Mouse (Mus musculus): Measurements from ENCODE around the gene Morn4. TPM values are rescaled to one million over a fixed set of nuclear protein-coding genes. Genes with fewer than 3 reads are reported as not detected.

Morn4 gene
- polyA plus RNA-seq, 1 experiment from 2014 or later, result 78.9 TPM

DNA sequence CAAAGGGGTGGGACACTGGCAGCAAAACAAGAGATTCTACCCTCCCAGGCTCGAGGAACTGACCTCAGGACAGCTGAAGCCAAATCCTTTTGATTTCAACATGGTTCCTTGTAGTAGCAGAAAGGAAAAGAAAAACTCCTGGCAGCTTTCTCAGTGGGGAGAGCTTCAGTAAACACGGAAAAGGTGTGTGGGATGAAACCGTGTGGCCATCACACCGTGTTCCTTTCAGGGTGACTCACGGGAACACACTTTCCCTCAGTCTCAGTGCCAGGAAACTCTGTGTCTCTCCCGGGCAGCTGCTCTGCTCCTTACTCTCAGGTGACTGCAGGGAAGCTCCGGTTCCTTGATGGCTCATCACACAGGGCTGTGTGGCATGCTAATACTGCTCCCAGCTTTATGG, 27.7 kb downstream of the Morn4 start:
- Histone ChIP-seq H3K4me1 (ENCODE audit: control insufficient read depth, insufficient read depth, low read length) (no peaks in the 10 kb centered on the region), H3K4me3 (ENCODE audit: low read depth, low read length) (no peak overlapping the region), H3K4me2 (ENCODE audit: low read depth) (no peak overlapping the region), H3K27ac (ENCODE audit: low read depth, low read length) (no peak overlapping the region), H3K27me3 (ENCODE audit: control insufficient read depth, insufficient read depth, low read length) (no peaks in the 10 kb centered on the region), H3K9ac (ENCODE audit: low read length) (no peak overlapping the region), H3K9me3 (ENCODE audit: control insufficient read depth, low read length) (no peaks in the 10 kb centered on the region), H3K36me3 (ENCODE audit: control insufficient read depth, insufficient read depth, low read length) (no peaks in the 10 kb centered on the region)
- no peak for ATAC-seq (ENCODE audit: insufficient read depth, low FRiP score, low TSS enrichment)
- DNase-seq (ENCODE audit: low spot score), result no peak
- 70% methylated on average over 7 of the region's 7 CpGs for WGBS

DNA sequence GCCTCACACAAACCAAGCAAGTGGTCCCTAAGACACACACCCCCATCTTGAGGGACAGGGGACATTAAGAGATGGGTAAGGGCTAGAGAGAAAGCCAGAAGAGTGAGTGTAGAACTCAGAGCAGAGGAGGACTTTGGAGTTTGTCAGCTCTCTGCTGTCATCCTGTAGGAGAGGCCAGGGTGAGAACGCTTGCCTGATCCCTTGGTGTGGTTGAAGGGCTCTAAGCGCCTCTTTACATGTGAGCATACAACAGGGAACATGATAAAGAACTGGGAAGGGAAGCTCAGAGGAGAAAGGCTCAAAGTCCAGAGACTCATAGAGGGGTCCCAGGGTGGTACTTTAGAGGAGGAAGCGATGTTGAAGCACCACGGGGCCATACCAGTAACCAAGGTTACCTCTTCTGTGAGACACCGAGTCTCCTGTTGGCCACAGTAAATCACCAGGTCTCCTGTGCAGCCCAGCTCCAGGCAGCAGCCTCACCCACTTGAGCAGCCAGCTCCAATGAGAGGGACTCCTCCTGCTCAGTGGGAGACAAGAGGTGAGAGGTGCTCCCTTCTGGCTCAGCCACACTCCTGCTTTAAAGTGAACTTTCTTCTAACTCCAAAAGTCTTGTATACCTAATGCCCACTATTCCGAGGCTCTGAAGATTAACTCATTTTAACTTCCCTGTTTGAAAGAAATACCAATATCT, 29.3 kb downstream of the Morn4 start:
- 78% methylated on average over 6 of the region's 6 CpGs for WGBS
- H3K4me2 ChIP-seq (ENCODE audit: low read depth), result no peak overlapping the region
- no peaks in the 10 kb centered on the region for H3K27me3 ChIP-seq (ENCODE audit: control insufficient read depth, insufficient read depth, low read length)
- no peak overlapping the region for H3K27ac ChIP-seq (ENCODE audit: low read depth, low read length)
- no peak overlapping the region for H3K4me3 ChIP-seq (ENCODE audit: low read depth, low read length)
- no peaks in the 10 kb centered on the region for H3K9me3 ChIP-seq (ENCODE audit: control insufficient read depth, low read length)
- no peaks in the 10 kb centered on the region for H3K36me3 ChIP-seq (ENCODE audit: control insufficient read depth, insufficient read depth, low read length)
- DNase-seq (ENCODE audit: low spot score) (no peak), ATAC-seq (ENCODE audit: insufficient read depth, low FRiP score, low TSS enrichment) (no peak)
- H3K4me1 ChIP-seq (ENCODE audit: control insufficient read depth, insufficient read depth, low read length), result no peaks in the 10 kb centered on the region
- H3K9ac ChIP-seq (ENCODE audit: low read length), result no peak overlapping the region

DNA sequence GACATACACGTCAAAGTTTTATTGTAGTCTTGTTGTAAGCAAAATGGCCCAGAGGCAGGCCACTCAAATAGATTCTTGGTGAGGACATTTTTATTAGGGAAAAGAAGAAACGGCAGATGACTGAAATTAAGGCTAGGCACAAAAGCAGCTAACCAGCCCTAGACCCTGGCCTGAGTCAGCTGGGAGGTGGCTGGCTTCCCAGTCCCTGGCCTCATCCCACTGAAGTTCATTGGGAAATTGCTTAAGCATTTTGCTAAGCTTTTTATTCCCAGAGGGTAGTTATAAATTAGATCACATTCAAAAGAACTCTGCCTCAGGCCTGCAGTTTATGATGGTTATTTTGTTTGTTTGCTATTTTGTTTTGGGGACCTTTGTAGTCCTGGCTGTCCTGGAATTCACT, 30.3 kb downstream of the Morn4 start:
- H3K9me3 ChIP-seq (ENCODE audit: control insufficient read depth, low read length), result no peaks in the 10 kb centered on the region
- ATAC-seq (ENCODE audit: insufficient read depth, low FRiP score, low TSS enrichment), result no peak
- no peak overlapping the region for H3K4me3 ChIP-seq (ENCODE audit: low read depth, low read length)
- DNase-seq (ENCODE audit: low spot score), result no peak
- H3K4me1 ChIP-seq (ENCODE audit: control insufficient read depth, insufficient read depth, low read length), result no peaks in the 10 kb centered on the region
- no peak overlapping the region for H3K27ac ChIP-seq (ENCODE audit: low read depth, low read length)
- no peaks in the 10 kb centered on the region for H3K36me3 ChIP-seq (ENCODE audit: control insufficient read depth, insufficient read depth, low read length)
- H3K27me3 ChIP-seq (ENCODE audit: control insufficient read depth, insufficient read depth, low read length), result no peaks in the 10 kb centered on the region
- H3K4me2 ChIP-seq (ENCODE audit: low read depth), result no peak overlapping the region
- H3K9ac ChIP-seq (ENCODE audit: low read length), result no peak overlapping the region
- WGBS, result 77% methylated on average over 2 of the region's 2 CpGs

GRCm38 (mm10) chr19:42054255-42054654, 31.9 kb downstream of the Morn4 start:
- Histone ChIP-seq H3K27me3 (ENCODE audit: control insufficient read depth, insufficient read depth, low read length) (no peaks in the 10 kb centered on the region), H3K36me3 (ENCODE audit: control insufficient read depth, insufficient read depth, low read length) (no peaks in the 10 kb centered on the region)

GRCm38 (mm10) chr19:42051948-42052347, 34.2 kb downstream of the Morn4 start, which contains the start of gene 4933411K16Rik:
Gene 4933411K16Rik, plus strand, starts transcription at chr19:42052248.
- 80% methylated on average over 4 of the region's 4 CpGs for WGBS
- H3K27ac ChIP-seq (ENCODE audit: low read depth, low read length), result no peak within 1 kb of the TSS
- H3K9ac ChIP-seq (ENCODE audit: low read length), result no peak within 1 kb of the TSS

More at GRCm38 (mm10) chr19:42054255-42054654, 31.9 kb downstream of the Morn4 start:
- 81% methylated on average over 6 of the region's 6 CpGs for WGBS
- no peak overlapping the region for H3K4me2 ChIP-seq (ENCODE audit: low read depth)
- H3K4me3 ChIP-seq (ENCODE audit: low read depth, low read length), result no peak overlapping the region
- no peaks in the 10 kb centered on the region for H3K9me3 ChIP-seq (ENCODE audit: control insufficient read depth, low read length)
- ATAC-seq (ENCODE audit: insufficient read depth, low FRiP score, low TSS enrichment) (no peak), DNase-seq (ENCODE audit: low spot score) (no peak)
- no peaks in the 10 kb centered on the region for H3K4me1 ChIP-seq (ENCODE audit: control insufficient read depth, insufficient read depth, low read length)
- no peak overlapping the region for H3K27ac ChIP-seq (ENCODE audit: low read depth, low read length)
- no peak overlapping the region for H3K9ac ChIP-seq (ENCODE audit: low read length)

GRCm38 (mm10) chr19:42051351-42051750, 34.8 kb downstream of the Morn4 start:
- DNase-seq (ENCODE audit: low spot score) (no peak), ATAC-seq (ENCODE audit: insufficient read depth, low FRiP score, low TSS enrichment) (no peak)
- 90% methylated on average over 3 of the region's 3 CpGs for WGBS
- Histone ChIP-seq H3K27ac (ENCODE audit: low read depth, low read length) (no peak overlapping the region), H3K9ac (ENCODE audit: low read length) (no peak overlapping the region), H3K4me2 (ENCODE audit: low read depth) (no peak overlapping the region), H3K9me3 (ENCODE audit: control insufficient read depth, low read length) (no peaks in the 10 kb centered on the region), H3K36me3 (ENCODE audit: control insufficient read depth, insufficient read depth, low read length) (no peaks in the 10 kb centered on the region), H3K4me1 (ENCODE audit: control insufficient read depth, insufficient read depth, low read length) (no peaks in the 10 kb centered on the region), H3K4me3 (ENCODE audit: low read depth, low read length) (no peak overlapping the region), H3K27me3 (ENCODE audit: control insufficient read depth, insufficient read depth, low read length) (no peaks in the 10 kb centered on the region)

More at GRCm38 (mm10) chr19:42051948-42052347, 34.2 kb downstream of the Morn4 start, which contains the start of gene 4933411K16Rik:
- no peaks in the 10 kb centered on the region for H3K27me3 ChIP-seq (ENCODE audit: control insufficient read depth, insufficient read depth, low read length)
- no peak within 1 kb of the TSS for H3K4me2 ChIP-seq (ENCODE audit: low read depth)
- DNase-seq (ENCODE audit: low spot score) (no peak), ATAC-seq (ENCODE audit: insufficient read depth, low FRiP score, low TSS enrichment) (no peak)
- no peaks in the 10 kb centered on the region for H3K36me3 ChIP-seq (ENCODE audit: control insufficient read depth, insufficient read depth, low read length)
- no peaks in the 10 kb centered on the region for H3K4me1 ChIP-seq (ENCODE audit: control insufficient read depth, insufficient read depth, low read length)
- no peaks in the 10 kb centered on the region for H3K9me3 ChIP-seq (ENCODE audit: control insufficient read depth, low read length)
- no peak within 1 kb of the TSS for H3K4me3 ChIP-seq (ENCODE audit: low read depth, low read length)

DNA sequence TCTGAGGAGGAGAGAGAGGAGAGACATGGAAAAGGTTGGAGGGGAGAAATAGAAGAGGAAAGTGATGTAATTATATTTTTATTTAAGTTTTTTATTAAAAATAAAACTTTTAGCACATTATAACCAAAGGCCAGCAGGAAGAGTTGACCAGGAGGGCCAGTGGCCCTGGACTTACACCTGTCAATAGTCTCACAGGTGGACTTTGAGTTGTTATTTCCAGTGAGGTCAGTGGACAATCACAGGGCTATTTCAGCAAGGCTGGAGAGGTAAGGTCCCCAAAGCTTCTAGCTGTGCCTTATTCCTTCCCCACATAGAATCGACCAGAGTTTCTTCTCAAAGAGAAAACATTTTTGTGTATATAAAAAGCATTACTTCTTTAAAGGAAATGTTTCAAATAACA, 35.9 kb downstream of the Morn4 start:
- Histone ChIP-seq H3K36me3 (ENCODE audit: control insufficient read depth, insufficient read depth, low read length) (no peaks in the 10 kb centered on the region), H3K9me3 (ENCODE audit: control insufficient read depth, low read length) (no peaks in the 10 kb centered on the region), H3K4me1 (ENCODE audit: control insufficient read depth, insufficient read depth, low read length) (peaks cover 4% of the 10 kb centered on the region; the same call in 1 of the 2 replicates), H3K4me3 (ENCODE audit: low read depth, low read length) (no peak overlapping the region), H3K27ac (ENCODE audit: low read depth, low read length) (no peak overlapping the region), H3K27me3 (ENCODE audit: control insufficient read depth, insufficient read depth, low read length) (no peaks in the 10 kb centered on the region), H3K4me2 (ENCODE audit: low read depth) (no peak overlapping the region), H3K9ac (ENCODE audit: low read length) (no peak overlapping the region)
- DNase-seq (ENCODE audit: low spot score) (no peak), ATAC-seq (ENCODE audit: insufficient read depth, low FRiP score, low TSS enrichment) (no peak)
- WGBS, result 78% methylated on average over 1 of the region's 1 CpGs

DNA sequence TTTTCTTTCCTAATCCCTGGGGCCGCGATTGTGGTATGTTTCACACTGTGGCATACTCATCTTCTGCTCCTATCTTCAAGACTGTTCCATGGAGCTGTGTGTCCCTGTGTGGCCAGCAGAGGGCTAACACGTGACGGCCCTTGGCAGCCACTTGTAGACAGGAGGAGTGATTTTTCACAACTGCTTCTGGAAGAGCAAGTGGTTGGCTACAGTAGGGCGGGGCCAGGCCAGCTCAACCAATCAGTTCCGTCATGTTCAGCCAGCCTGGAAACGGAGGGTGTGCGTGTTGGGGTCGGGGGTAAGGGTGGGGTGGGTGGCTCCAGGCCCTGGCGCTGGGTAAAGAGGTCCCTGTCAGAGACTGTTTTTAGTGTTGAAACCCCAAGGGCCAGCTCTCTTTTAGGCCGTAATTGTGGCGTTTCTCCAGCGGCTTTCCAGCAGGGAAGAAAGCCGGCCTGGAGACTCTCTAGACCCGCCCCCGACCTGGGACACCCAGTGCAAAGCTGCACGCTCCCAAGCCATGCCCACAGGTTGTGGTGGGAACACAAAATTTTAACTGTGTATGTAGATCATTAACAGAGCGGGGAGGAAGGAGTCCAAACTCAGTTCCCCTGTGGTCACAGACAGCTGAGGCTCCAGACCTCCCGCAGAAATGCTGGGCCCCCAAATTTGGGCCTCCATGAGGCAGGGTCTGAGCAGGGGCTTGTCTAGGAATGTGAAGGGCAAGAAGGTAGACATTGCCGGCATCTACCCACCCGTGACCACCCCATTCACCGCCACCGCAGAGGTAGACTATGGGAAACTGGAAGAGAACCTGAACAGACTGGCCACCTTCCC, 40.7 kb downstream of the Morn4 start, which contains the start of gene Hoga1:
Gene Hoga1, plus strand, starts transcription at position 342 of the 834 bp plus-strand sequence.
- Histone ChIP-seq H3K4me3 (ENCODE audit: low read depth, low read length) (peak within 1 kb of the TSS; percentile 23), H3K9ac (ENCODE audit: low read length) (peak within 1 kb of the TSS; percentile 26; the same call in 1 of the 2 replicates), H3K4me2 (ENCODE audit: low read depth) (peak within 1 kb of the TSS; percentile 46), H3K27me3 (ENCODE audit: control insufficient read depth, insufficient read depth, low read length) (no peaks in the 10 kb centered on the region), H3K9me3 (ENCODE audit: control insufficient read depth, low read length) (no peaks in the 10 kb centered on the region), H3K27ac (ENCODE audit: low read depth, low read length) (no peak within 1 kb of the TSS), H3K36me3 (ENCODE audit: control insufficient read depth, insufficient read depth, low read length) (no peaks in the 10 kb centered on the region), H3K4me1 (ENCODE audit: control insufficient read depth, insufficient read depth, low read length) (peaks cover 4% of the 10 kb centered on the region; the same call in 1 of the 2 replicates)
- DNase-seq (ENCODE audit: low spot score) (peak; percentile 81), ATAC-seq (ENCODE audit: insufficient read depth, low FRiP score, low TSS enrichment) (peak; percentile 79)
- 26% methylated on average over 23 of the region's 23 CpGs for WGBS
